Mouse (Mus musculus): ENCODE results near the gene Zdhhc4.

DNA sequence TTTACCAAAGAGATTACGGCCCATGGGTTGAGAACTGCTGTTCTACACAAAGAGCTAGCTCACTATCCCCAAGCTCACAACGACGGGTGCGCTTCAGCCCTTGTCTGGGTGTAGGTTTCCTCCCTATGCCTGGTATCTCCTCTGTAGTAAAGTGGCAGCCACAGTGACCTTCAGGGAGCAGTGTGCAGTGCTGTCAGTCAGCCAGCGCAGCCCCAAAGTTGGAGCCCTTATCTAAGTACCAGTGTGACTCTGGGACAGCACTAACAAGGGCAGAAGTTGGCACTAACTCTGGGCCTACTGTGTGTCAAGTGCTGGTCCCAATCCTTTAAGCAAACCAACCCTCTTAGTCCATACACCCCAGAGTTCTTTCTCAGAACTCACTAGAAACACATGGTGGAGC, 20.2 kb downstream of the Zdhhc4 start:
- TF ChIP-seq EP300 (IDR thresholded peaks at IDR 0.05; ENCODE audit: low read depth) = no peak
- no peak for TF ChIP-seq CTCF (IDR thresholded peaks at IDR 0.05; ENCODE audit: low read depth)
